Mouse (Mus musculus): ENCODE results near the gene Ppie.
"Not testable (repeated sequence)": the region's sequence is repeated elsewhere in the genome, so short reads cannot be mapped to it uniquely, and the experiment has no call there.

Gene Ppie

GRCm38 (mm10) chr4:123139513-123140154 lies at the start of gene Ppie:
Ppie (minus strand) TSS chr4:123139951.
- DNase-seq: peak; percentile 66

- DNase-seq: no peak
These were observed 45.1 kb upstream of the Ppie start for GRCm38 (mm10) chr4:123184816-123185215.

- DNase-seq: peak; percentile 90
These were observed 43.7 kb upstream of the Ppie start for GRCm38 (mm10) chr4:123183239-123184056.

DNA sequence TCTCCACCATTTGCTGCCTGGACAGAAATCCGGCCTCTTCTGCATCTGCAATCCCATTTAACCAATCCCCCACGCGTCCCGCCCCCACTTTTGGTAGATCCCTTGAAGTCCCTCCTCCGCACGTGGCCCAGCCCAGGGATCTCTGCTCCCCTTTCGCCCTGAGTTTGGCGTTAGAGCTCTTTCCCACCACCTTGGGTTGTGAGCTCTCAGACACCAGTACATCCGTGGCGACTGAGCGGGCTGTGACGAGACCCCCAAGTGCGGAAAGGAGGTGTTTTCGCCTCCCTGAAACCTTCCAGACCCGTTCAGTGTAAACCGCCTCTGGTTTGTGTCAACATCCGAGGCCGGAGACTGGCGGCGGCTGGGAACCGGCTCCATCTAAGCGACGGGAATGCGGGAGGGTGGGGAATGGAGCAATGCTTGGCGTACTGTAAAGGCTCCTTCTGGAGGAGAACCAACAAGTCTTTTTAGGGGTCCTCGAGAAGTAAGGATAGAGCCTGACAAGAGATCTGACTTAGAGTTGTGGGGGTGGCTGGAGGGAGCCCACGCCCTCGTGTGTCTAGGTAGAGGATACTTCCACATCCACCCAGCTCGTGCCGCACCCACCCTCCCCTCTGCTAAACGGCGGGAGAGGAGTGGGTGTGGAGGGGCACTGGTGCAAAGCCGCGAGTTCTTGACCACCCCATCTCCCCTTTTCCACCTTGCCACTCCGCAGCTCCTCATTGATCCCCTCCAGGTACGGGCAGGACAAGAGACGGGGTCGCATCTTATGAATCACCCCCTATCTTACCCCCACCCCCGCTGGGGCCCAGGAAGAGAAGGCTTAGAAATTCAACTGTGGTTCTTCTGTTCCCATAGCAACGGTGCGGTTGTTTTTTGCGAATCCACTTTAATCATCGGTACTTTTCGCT lies 42.8 kb upstream of the Ppie start, which contains the start of gene Hpcal4:
Gene Hpcal4, plus strand, starts transcription at position 900 of the 911 bp plus-strand sequence.
- peak; percentile 37 for DNase-seq

GRCm38 (mm10) chr4:123171811-123172210 lies 32.1 kb upstream of the Ppie start:
- DNase-seq: no peak

GRCm38 (mm10) chr4:123164157-123164556 lies 24.4 kb upstream of the Ppie start:
- no peak for DNase-seq

DNA sequence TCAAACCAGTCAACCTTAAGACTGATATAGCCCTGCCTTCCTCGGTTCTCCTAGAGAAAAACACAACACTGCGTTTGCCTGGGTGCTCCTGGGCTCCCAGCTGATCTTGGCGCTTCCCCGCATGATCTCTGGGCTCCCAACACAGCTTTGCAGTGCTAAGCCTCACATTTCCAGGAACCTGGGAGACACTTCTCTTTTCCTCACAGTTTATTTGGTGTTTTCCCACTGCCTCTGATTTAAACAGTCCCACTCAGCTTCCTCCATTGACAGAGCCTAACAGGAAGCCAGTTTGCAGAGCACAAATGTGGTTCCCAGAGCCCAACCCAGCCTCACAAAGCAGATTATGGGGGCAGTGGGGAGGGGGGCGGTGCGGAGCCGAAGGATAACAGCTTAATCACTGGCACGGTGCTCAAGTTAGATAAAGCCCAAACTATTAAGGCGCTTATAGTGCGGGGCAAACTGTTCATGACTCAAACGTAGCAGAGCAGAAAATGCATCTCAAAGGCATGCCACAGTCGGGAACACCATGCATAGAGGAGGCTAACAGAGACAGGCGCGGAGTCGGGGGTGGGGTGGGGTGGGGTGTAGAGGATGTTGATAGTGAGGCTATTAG lies 22.7 kb upstream of the Ppie start:
- no peak for DNase-seq

GRCm38 (mm10) chr4:123161251-123161650 lies 21.5 kb upstream of the Ppie start:
- not testable (repeated sequence) for DNase-seq

DNA sequence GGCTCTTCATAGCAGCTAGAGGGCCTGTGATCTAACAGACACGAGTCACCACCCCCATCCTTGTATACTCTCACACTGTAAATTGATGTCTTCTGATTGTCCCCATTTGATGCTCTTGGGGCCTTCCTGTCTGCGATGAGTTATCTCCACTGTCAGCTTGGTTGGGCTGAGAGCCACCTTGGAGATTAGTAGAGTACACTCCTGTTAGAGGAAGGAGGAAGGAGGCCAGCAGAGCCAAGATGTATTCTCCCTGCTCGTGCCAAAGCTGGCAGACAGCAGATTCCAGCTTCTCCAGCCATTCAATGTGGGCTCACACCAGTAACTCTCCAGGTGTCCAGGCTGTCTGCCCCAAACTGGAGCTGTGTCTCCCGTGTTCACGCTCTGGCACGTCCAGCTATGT lies 20.8 kb upstream of the Ppie start:
- no peak for DNase-seq

DNA sequence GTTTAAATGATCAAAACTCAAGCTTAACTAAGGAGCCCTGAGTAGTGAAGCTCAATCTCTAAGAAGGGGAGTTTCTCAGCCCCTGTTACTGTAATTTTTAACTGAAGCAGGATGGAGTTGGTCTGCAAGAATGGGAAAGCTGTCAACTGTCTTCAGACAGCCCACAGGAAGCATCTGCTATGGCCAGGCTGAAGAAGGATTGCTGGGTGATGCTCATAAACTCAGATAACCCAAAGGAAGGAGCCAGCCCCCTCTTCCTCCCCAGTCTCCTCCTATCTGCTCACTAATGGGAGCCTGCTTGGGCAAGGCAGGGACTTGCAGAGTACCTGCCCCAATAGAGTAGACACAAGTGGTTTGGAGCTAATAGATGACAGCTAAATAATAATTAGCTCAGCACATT lies 16.1 kb upstream of the Ppie start:
- DNase-seq: no peak

- DNase-seq: no peak
These were observed 15.7 kb upstream of the Ppie start for GRCm38 (mm10) chr4:123155427-123155826.

- DNase-seq: peak; percentile 40
These were observed 15.3 kb upstream of the Ppie start for GRCm38 (mm10) chr4:123155004-123155403.

DNA sequence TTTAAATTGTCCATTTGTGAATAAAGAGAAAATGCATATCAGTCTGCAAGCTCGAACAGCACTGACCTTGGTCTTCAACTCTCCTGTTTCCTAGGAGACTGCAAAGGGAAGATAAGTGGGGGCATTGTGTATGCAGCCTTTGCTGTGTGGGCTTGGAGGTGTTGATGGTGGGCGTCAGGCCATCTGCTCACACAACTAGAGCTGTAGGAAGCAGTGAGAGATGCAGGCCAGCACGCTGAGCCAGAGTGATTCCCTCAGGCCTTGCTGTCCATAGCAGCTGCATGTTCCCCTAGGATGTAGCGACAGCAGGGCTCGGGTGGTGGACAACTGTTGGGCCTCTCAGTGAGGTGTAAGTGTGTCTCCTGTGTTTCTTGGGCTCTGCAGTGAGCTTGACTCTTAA lies 13.2 kb upstream of the Ppie start:
- DNase-seq: no peak

GRCm38 (mm10) chr4:123152003-123152402 lies 12.3 kb upstream of the Ppie start:
- no peak for DNase-seq

DNA sequence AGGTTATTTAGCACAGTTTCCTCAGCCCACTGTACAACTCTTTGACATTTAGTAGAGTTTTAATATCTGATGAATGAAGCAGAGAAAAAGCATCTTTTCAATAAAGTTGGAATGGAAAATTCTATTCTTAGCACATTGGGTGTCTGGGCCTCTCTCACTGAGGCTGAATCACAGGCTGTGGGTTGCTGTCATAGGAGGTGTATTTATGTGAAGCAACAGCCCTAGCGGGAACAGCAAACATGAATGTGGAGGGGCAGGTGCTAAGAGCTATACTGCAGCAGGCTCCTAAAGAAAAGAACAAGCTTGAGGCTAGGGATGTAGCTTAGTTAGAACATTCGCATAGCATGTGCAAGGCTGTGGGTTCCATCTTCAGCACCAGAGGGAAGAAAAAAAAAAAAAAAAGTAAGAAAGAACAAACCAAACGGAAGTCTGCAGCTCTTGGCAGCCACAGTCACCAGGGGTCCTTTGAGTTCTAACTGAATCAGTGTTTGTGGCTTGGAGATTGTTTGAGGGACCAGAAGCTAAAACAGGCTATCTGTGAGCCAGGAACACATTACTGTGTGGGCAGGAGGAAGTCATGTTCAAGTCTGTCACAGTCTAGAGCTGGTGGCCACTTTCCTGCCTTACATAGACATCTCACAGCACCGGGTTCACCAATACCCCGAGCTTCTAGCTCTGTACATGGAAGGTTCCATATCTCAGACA lies 7.8 kb upstream of the Ppie start:
- DNase-seq: no peak

DNA sequence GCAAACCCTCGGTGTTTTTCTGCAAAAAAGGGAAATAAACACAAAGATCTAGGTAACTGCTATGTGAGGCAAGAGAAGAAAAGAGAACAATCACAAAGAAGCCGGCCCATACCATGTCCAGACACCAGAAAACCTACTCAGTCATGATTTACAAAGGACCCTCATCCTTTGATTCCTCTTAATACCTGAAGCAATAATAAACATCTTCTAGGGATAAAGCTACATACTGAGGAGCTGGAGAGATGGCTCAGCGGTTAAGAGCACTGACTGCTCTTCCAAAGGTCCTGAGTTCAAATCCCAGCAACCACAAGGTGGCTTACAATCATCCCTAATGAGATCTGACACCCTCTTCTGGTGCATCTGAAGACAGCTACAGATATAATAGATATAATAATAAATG lies 2.2 kb downstream of the Ppie start:
- no peak for DNase-seq

DNA sequence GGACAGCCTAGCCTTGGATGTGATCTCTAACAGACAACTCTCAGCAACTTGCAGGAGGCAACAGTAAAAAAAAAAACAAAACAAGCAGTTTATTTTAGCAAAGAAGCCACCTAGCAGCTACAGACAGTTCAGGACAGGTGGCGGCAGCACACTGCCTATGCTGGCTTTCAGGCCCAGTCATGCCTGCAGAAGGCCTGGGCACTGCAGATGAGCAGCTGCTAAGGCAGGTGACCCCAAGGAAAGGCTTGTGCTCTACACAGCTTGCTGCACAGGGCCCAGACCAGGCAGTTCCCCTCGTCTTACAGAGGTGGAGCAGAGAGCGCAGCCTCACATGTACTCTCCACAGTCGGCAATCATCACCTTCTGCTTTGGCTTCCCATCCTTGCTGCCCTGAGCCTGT lies 12.7 kb downstream of the Ppie start:
- DNase-seq: peak; percentile 23

- peak; percentile 50 for DNase-seq
These were observed 13.1 kb downstream of the Ppie start for GRCm38 (mm10) chr4:123126626-123127025.

GRCm38 (mm10) chr4:123121286-123121685 lies 18.5 kb downstream of the Ppie start:
- DNase-seq: no peak

DNA sequence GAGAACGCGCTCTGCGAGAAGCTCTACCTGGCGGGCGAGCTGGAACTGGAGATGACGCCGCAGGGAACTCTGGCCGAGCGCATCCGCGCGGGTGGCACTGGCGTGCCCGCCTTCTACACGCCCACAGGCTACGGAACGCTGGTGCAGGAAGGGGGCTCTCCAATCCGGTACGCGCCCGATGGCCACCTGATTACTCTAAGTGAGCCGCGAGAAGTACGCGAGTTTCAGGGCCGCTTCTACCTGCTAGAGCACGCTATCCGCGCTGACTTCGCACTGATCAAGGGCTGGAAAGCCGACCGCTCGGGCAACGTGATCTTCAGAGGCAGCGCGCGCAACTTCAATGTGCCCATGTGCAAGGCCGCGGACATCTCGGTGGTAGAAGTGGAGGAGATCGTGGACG lies 23.1 kb downstream of the Ppie start:
- not testable (repeated sequence) for DNase-seq

DNA sequence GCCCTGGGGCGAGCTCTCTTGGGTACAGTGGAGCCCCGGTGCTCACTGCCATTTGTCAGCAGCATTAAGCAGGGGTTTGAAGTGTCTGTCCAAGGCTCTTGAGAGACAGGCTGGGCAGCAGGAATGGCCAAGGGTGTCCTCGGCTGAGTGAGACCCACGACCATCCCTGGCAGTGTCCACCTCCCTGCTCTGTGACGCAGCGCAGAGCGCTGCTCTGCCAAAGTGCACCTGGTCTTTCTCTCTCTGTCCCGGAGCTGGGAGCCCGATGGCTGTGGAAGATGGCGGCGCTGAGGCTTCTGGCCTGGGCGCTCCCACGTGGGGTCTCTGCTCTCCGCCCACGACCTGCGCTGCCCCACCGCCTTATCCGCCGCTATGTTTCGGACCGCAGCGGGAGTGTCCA lies 23.7 kb downstream of the Ppie start, which contains the start of gene Oxct2b:
Gene Oxct2b, plus strand, starts transcription at position 256 of the 400 bp plus-strand sequence.
- no peak for DNase-seq

DNA sequence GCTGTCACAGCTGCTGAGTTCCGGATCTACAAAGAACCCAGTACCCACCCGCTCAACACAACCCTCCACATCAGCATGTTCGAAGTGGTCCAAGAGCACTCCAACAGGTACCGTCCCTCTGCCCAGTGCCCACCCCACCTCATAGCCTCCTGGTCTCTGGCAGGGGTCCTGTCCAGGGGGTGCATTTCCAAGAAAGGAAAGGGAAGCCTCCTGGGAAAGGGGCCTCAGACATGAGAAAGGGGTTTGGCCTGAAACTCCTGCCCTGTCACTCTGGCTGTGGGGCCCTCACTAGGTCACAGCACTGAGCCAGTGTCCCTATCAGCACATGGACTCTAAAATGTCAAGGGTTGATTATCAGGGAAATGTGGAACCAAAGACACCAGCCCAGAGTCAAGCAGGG lies 25.1 kb downstream of the Ppie start:
- not testable (repeated sequence) for DNase-seq

All from cerebellum, adult 8-10 months (tissue).